19 mouse cellular contexts compared by ENCODE assay signal in genomic region chr5:64698458-64699116, GRCm38 (mm10).
DNase-seq lines count a peak whose midpoint lies in the region; ATAC-seq and TF ChIP-seq lines count a peak whose summit lies in the region.
"Had no signal": no experiment of that assay in that cellular context is flagged by ENCODE, and none has a peak within 500 bp of the region (broad histone marks: within the 10 kb centered on the region; RNA-seq: fewer than 3 reads in every experiment).

No protein-coding gene starts in this region.

- no peaks in the 10 kb centered on the region for H3K36me3 ChIP-seq in liver, adult 2 months (ENCODE audit: control insufficient read depth, insufficient read depth, low read length)
- no peaks in the 10 kb centered on the region for H3K36me3 ChIP-seq in liver, embryonic 11.5 days (ENCODE audit: control insufficient read depth, insufficient read depth, low read length)
- H3K36me3 ChIP-seq in lung, postnatal 0 days (ENCODE audit: insufficient read depth, low read length): no peaks in the 10 kb centered on the region
- no peaks in the 10 kb centered on the region for H3K36me3 ChIP-seq in small intestine, adult 2 months (ENCODE audit: control insufficient read depth, insufficient read depth, low read length)
- H3K36me3 ChIP-seq: embryonic facial prominence, embryonic 10.5 days; heart, embryonic 13.5 days; hindbrain, embryonic 12.5 days had no signal

- no peak overlapping the region for H3K9ac ChIP-seq in liver, adult 2 months (ENCODE audit: low read depth, low read length)
- H3K9ac ChIP-seq in liver, embryonic 11.5 days (ENCODE audit: low read depth, low read length): no peak overlapping the region
- H3K9ac ChIP-seq in lung, postnatal 0 days (replicated peaks; ENCODE audit: low read depth): no peak overlapping the region
- H3K9ac ChIP-seq: heart, embryonic 13.5 days; hindbrain, embryonic 12.5 days had no signal

- no peak for TF ChIP-seq CTCF in liver, adult 2 months (IDR thresholded peaks at IDR 0.05; ENCODE audit: low read depth, low read length)
- no peak for TF ChIP-seq CTCF in lung, postnatal 0 days (IDR thresholded peaks at IDR 0.05)
- no peak for TF ChIP-seq CTCF in small intestine, adult 2 months (IDR thresholded peaks at IDR 0.05; ENCODE audit: extremely low read depth, insufficient read length, insufficient replicate concordance, low read depth, low read length)

- H3K27me3 ChIP-seq in liver, adult 2 months (ENCODE audit: control insufficient read depth, insufficient read depth, low read length): no peaks in the 10 kb centered on the region
- no peaks in the 10 kb centered on the region for H3K27me3 ChIP-seq in liver, embryonic 11.5 days (replicated peaks; ENCODE audit: control insufficient read depth, insufficient read depth, low read length)
- H3K27me3 ChIP-seq in lung, postnatal 0 days (replicated peaks; ENCODE audit: insufficient read depth, low read length): no peaks in the 10 kb centered on the region
- no peaks in the 10 kb centered on the region for H3K27me3 ChIP-seq in small intestine, adult 2 months (ENCODE audit: control insufficient read depth, insufficient read depth, low read length)
- H3K27me3 ChIP-seq: CH12.LX; heart, embryonic 13.5 days; hindbrain, embryonic 12.5 days; Patski had no signal

- H3K9me3 ChIP-seq in liver, embryonic 11.5 days (ENCODE audit: control insufficient read depth, low read length): no peaks in the 10 kb centered on the region
- H3K9me3 ChIP-seq in lung, postnatal 0 days (ENCODE audit: low read length): no peaks in the 10 kb centered on the region
- H3K9me3 ChIP-seq: embryonic facial prominence, embryonic 10.5 days; hindbrain, embryonic 12.5 days had no signal

- H3K79me2 ChIP-seq in liver, adult 2 months (ENCODE audit: control insufficient read depth, insufficient read depth, low read length): no peaks in the 10 kb centered on the region

- no peak overlapping the region for H3K4me3 ChIP-seq in liver, adult 2 months (ENCODE audit: insufficient read depth, low read depth, low read length)
- H3K4me3 ChIP-seq in liver, embryonic 11.5 days (ENCODE audit: low read depth, low read length): no peak overlapping the region
- H3K4me3 ChIP-seq in lung, postnatal 0 days (ENCODE audit: low read depth, low read length): no peak overlapping the region
- no peak overlapping the region for H3K4me3 ChIP-seq in small intestine, adult 2 months (ENCODE audit: low read depth, low read length)
- H3K4me3 ChIP-seq: embryonic facial prominence, embryonic 10.5 days; heart, embryonic 13.5 days; hindbrain, embryonic 12.5 days had no signal

- WGBS in liver, adult 2 months: 24% methylated on average over 6 of the region's 6 CpGs
- 84% methylated on average over 6 of the region's 6 CpGs for WGBS in liver, embryonic 11.5 days
- WGBS in lung, postnatal 0 days: 69% methylated on average over 6 of the region's 6 CpGs
- WGBS in small intestine, adult 2 months: 25% methylated on average over 6 of the region's 6 CpGs

- H3K4me2 ChIP-seq in liver, embryonic 11.5 days: no peak overlapping the region
- no peak overlapping the region for H3K4me2 ChIP-seq in lung, postnatal 0 days (replicated peaks; ENCODE audit: low read depth, low read length)
- H3K4me2 ChIP-seq: heart, embryonic 13.5 days; hindbrain, embryonic 12.5 days had no signal

- peaks cover 11% of the 10 kb centered on the region for H3K4me1 ChIP-seq in liver, adult 2 months (ENCODE audit: control insufficient read depth, insufficient read depth, low read length)
- peaks cover 20% of the 10 kb centered on the region for H3K4me1 ChIP-seq in liver, embryonic 11.5 days (replicated peaks; ENCODE audit: control insufficient read depth, insufficient read depth, low read length)
- peaks cover 18% of the 10 kb centered on the region for H3K4me1 ChIP-seq in lung, postnatal 0 days (ENCODE audit: insufficient read depth, low read depth, low read length)
- H3K4me1 ChIP-seq in small intestine, adult 2 months (ENCODE audit: control insufficient read depth, insufficient read depth, insufficient read length, low read length): peaks cover 40% of the 10 kb centered on the region

- peak overlapping the region; percentile 12 for H3K27ac ChIP-seq in liver, adult 2 months (replicated peaks; ENCODE audit: insufficient read depth, low read depth, low read length)
- no peak overlapping the region for H3K27ac ChIP-seq in liver, embryonic 11.5 days (ENCODE audit: low read depth, low read length)
- peak overlapping the region; percentile 58; the same call in 1 of the 2 replicates for H3K27ac ChIP-seq in lung, postnatal 0 days (ENCODE audit: low read length)
- peak overlapping the region; percentile 94 for H3K27ac ChIP-seq in small intestine, adult 2 months (ENCODE audit: insufficient read depth, low read depth, low read length)
- H3K27ac ChIP-seq: embryonic facial prominence, embryonic 10.5 days; heart, embryonic 13.5 days; hindbrain, embryonic 12.5 days had no signal

- DNase-seq in liver, adult 2 months (ENCODE audit: extremely low read depth, low read depth, low spot score): peak; percentile 91
- no peak for DNase-seq in liver, embryonic 11.5 days (ENCODE audit: low spot score)
- peak; percentile 50 for DNase-seq in lung, postnatal 0 days (ENCODE audit: low spot score)
- no peak for DNase-seq in lung, postnatal 25 days (ENCODE audit: low spot score)
- no peak for DNase-seq in thymus, postnatal 25 days
- DNase-seq in spleen, postnatal 10 days (ENCODE audit: low spot score in 2 of 2): no peak
- DNase-seq: adrenal gland, postnatal 14 days; cerebellum, adult 11-12 months; cerebellum, adult 9-11 months; gastrocnemius, postnatal 36 days; heart, postnatal 4 days had no signal

- no peak for ATAC-seq in liver, embryonic 11.5 days (replicated peaks; ENCODE audit: low FRiP score)
- no peak for ATAC-seq in lung, postnatal 0 days
- ATAC-seq: activated CD4-positive, CD25-positive, alpha-beta regulatory T cell, adult 4 months; forebrain, embryonic 14.5 days; Patski had no signal

- TF ChIP-seq POLR2A in liver, adult 2 months (IDR thresholded peaks at IDR 0.05; ENCODE audit: extremely low read depth, insufficient read depth, low read length): no peak
- TF ChIP-seq POLR2A in small intestine, adult 2 months (IDR thresholded peaks at IDR 0.05; ENCODE audit: low read depth, low read length): no peak

- no peak for TF ChIP-seq EP300 in lung, postnatal 0 days (IDR thresholded peaks at IDR 0.05)

Comparison
In these comparisons a context has a peak if more than half of its experiments do, and no peak if none do; other contexts are left out.
1. DNase-seq: peak in liver, adult 2 months (single experiment) and lung, postnatal 0 days (single experiment); none in liver, embryonic 11.5 days (single experiment), lung, postnatal 25 days (single experiment), thymus, postnatal 25 days (single experiment) and spleen, postnatal 10 days (0 of 2).